Mouse (Mus musculus) stomach, embryonic 15.5 days (tissue): Measurements from ENCODE around the gene Aanat. TPM values are rescaled to one million over a fixed set of nuclear protein-coding genes. Genes with fewer than 3 reads are reported as not detected.
A peak's percentile ranks its signal among the peaks of the same experiment; 100 is the strongest.

Experiments used
- ATAC-seq: fragments of 200-750 bp; cut with Nextera tagmentation; 2 replicates; pipeline ENCODE4 v1.8.0; 2017; ENCODE audit warnings: low read depth, moderate number of reproducible peaks, moderate TSS enrichment; ENCODE audit not compliant: insufficient read depth, low FRiP score
- H3K27ac ChIP-seq: fragments of 300-500 bp; sonication (generic); 2 replicates; pipeline ENCODE4 v1.5.1; 2015; ENCODE audit warnings: mild to moderate bottlenecking, inconsistent platforms
- H3K27me3 ChIP-seq: fragments of 300-500 bp; sonication (generic); replicated peaks from 2 replicates; pipeline ENCODE4 v1.6.1; 2015; ENCODE audit warnings: inconsistent platforms
- H3K36me3 ChIP-seq: fragments of 300-500 bp; sonication (generic); 2 replicates; pipeline ENCODE4 v1.6.1; 2015; ENCODE audit warnings: inconsistent platforms
- H3K4me1 ChIP-seq: fragments of 300-500 bp; sonication (generic); 2 replicates; pipeline ENCODE4 v1.6.1; 2015; ENCODE audit warnings: inconsistent platforms
- H3K4me2 ChIP-seq: fragments of 300-500 bp; sonication (generic); 2 replicates; pipeline ENCODE4 v1.6.1; 2015; ENCODE audit warnings: mild to moderate bottlenecking, inconsistent platforms
- H3K4me3 ChIP-seq: fragments of 300-500 bp; sonication (generic); replicated peaks from 2 replicates; pipeline ENCODE4 v1.5.1; 2015; ENCODE audit warnings: inconsistent platforms
- H3K9ac ChIP-seq: fragments of 300-500 bp; sonication (generic); 2 replicates; pipeline ENCODE4 v1.6.1; 2015; ENCODE audit warnings: inconsistent platforms
- H3K9me3 ChIP-seq: fragments of 300-500 bp; sonication (generic); 2 replicates; pipeline ENCODE4 v1.6.1; 2016; ENCODE audit warnings: inconsistent platforms
- WGBS: fragments of 180-500 bp; shearing (Covaris S2); methylation state at CpG from one replicate; pipeline ENCODE4 v1.1.7; 2015; 5-methylcytosine and 5-hydroxymethylcytosine counted together
- polyA plus RNA-seq: library from polyadenylated mRNA; unstranded; fragments of >200 nt; fragmentation: Nextera tagmentation; extraction: Ambion mirVana; gene quantifications from 2 replicates; pipeline ENCODE4 v1.2.1, GENCODE M21; 2015

Aanat gene
- polyA plus RNA-seq, 1 experiment from 2014 or later: 0.09 TPM

DNA sequence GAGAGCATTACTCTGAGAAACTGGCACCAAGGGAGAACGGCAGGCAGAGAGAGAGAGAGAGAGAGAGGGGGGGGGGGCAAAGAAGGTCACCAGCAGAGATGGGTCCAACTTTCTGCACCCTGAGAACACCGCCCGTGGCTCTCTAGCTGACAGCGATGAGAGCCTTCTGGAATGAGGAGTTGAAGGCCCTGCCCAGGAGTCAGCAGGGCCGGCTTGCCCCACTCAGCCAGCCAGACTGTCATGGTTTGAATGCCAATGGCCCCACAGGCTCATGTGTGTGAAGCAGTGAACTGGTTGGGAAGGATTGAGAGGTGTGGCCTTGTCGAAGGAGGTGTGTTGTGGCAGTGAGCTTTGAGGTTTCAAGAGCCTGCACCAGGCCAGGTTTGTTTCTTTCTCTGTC is 27.0 kb downstream of the Aanat start:
- no peak overlapping the region for H3K9ac ChIP-seq
- no peak for ATAC-seq
- no peaks in the 10 kb centered on the region for H3K9me3 ChIP-seq
- H3K27ac ChIP-seq: no peak overlapping the region
- WGBS: 90% methylated on average over 6 of the region's 6 CpGs
- no peaks in the 10 kb centered on the region; the same call in 1 of the 2 replicates for H3K36me3 ChIP-seq
- no peak overlapping the region for H3K4me3 ChIP-seq
- no peak overlapping the region for H3K4me2 ChIP-seq
- peaks cover 21% of the 10 kb centered on the region for H3K4me1 ChIP-seq
- no peaks in the 10 kb centered on the region for H3K27me3 ChIP-seq

- Histone ChIP-seq H3K4me2 (peak overlapping the region; percentile 43), H3K9me3 (no peaks in the 10 kb centered on the region), H3K4me3 (0 out of 2 replicates have a peak overlapping the region, but pooled peaks have one; percentile 0), H3K27ac (peak overlapping the region; percentile 74), H3K36me3 (no peaks in the 10 kb centered on the region), H3K27me3 (no peaks in the 10 kb centered on the region), H3K9ac (no peak overlapping the region), H3K4me1 (peaks cover 37% of the 10 kb centered on the region)
- peak; percentile 62 for ATAC-seq
- 38% methylated on average over 15 of the region's 15 CpGs for WGBS
Measured at GRCm38 (mm10) chr11:116615735-116616437, 29.7 kb downstream of the Aanat start.

DNA sequence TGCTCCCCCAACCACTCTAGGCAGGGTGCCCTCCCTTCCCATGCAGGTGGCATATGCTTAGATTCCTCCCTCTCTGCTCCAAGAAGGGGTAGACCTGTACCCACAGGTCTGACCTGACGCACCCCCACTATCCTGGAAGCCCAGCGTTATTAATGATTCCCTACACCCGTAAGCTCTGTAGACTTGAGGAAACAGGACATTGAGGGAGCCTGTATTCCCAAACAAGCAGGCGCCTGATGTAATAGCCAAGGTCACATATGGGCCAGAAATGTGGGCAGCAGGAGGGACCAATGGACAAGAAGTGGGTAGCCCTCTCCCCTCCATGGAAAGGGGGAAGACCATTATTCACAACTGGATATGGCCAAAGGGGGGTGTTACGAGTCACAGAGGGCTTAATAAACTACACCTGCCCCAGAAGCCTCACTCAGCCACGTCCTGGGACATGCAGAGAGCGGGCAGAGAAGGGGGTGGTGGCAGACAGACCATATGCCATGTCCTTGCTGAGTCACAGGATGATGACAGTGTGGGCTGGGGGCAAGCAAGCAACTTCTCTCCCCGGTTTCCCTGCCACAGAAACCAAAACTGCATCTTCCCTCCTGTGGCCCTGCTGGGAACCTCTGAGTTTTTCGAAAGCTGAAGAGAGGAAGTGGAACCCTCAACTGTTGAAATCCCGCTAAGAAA is 30.3 kb downstream of the Aanat start:
- H3K4me3 ChIP-seq: no peak overlapping the region
- ATAC-seq: no peak
- no peaks in the 10 kb centered on the region for H3K27me3 ChIP-seq
- H3K4me2 ChIP-seq: peak overlapping the region; percentile 43
- peak overlapping the region; percentile 74 for H3K27ac ChIP-seq
- peaks cover 40% of the 10 kb centered on the region for H3K4me1 ChIP-seq
- no peaks in the 10 kb centered on the region for H3K36me3 ChIP-seq
- H3K9ac ChIP-seq: no peak overlapping the region
- no peaks in the 10 kb centered on the region for H3K9me3 ChIP-seq
- WGBS: 63% methylated on average over 10 of the region's 10 CpGs

DNA sequence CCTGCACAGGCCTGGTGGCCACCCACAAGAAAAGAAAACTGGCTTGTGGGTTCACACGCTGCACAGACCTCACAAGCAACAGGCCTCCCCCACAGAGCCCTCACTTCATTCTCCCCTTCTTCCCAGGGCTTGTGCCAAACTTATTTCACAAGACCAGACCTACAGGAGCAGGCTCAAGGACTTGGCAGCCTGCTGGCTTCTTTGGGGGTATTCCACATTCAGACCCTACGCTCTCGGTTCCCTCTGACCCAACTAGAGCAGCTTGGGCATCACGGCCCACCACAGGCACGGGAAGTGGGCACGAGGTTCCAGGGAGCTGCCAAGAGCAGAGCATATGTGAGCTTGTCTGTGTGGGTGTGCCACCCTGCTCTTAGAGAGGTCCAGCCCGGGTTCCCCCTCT is 31.4 kb downstream of the Aanat start:
- Histone ChIP-seq H3K27me3 (no peaks in the 10 kb centered on the region), H3K9me3 (no peaks in the 10 kb centered on the region), H3K4me3 (no peak overlapping the region), H3K36me3 (no peaks in the 10 kb centered on the region), H3K27ac (no peak overlapping the region), H3K4me1 (peaks cover 51% of the 10 kb centered on the region), H3K9ac (no peak overlapping the region), H3K4me2 (no peak overlapping the region)
- ATAC-seq: no peak
- 77% methylated on average over 7 of the region's 7 CpGs for WGBS

GRCm38 (mm10) chr11:116618666-116619065 is 32.4 kb downstream of the Aanat start:
- Histone ChIP-seq H3K36me3 (no peaks in the 10 kb centered on the region), H3K27me3 (no peaks in the 10 kb centered on the region), H3K4me1 (peaks cover 60% of the 10 kb centered on the region), H3K27ac (no peak overlapping the region), H3K9me3 (no peaks in the 10 kb centered on the region), H3K9ac (no peak overlapping the region), H3K4me2 (no peak overlapping the region), H3K4me3 (no peak overlapping the region)
- no peak for ATAC-seq
- 92% methylated on average over 7 of the region's 7 CpGs for WGBS

- H3K4me2 ChIP-seq: no peak overlapping the region
- no peaks in the 10 kb centered on the region for H3K27me3 ChIP-seq
- H3K27ac ChIP-seq: no peak overlapping the region
- 84% methylated on average over 7 of the region's 7 CpGs for WGBS
- no peak overlapping the region for H3K4me3 ChIP-seq
- H3K36me3 ChIP-seq: no peaks in the 10 kb centered on the region
- H3K9ac ChIP-seq: no peak overlapping the region
- H3K4me1 ChIP-seq: peaks cover 61% of the 10 kb centered on the region
- ATAC-seq: no peak
- H3K9me3 ChIP-seq: no peaks in the 10 kb centered on the region
Measured at GRCm38 (mm10) chr11:116619156-116619555, 32.9 kb downstream of the Aanat start.

- Histone ChIP-seq H3K9ac (no peak overlapping the region), H3K4me1 (peaks cover 64% of the 10 kb centered on the region), H3K4me3 (no peak overlapping the region), H3K27me3 (no peaks in the 10 kb centered on the region), H3K4me2 (no peak overlapping the region), H3K27ac (no peak overlapping the region), H3K36me3 (no peaks in the 10 kb centered on the region), H3K9me3 (no peaks in the 10 kb centered on the region)
- no peak for ATAC-seq
- 59% methylated on average over 8 of the region's 8 CpGs for WGBS
Measured at GRCm38 (mm10) chr11:116619561-116619960, 33.3 kb downstream of the Aanat start.

DNA sequence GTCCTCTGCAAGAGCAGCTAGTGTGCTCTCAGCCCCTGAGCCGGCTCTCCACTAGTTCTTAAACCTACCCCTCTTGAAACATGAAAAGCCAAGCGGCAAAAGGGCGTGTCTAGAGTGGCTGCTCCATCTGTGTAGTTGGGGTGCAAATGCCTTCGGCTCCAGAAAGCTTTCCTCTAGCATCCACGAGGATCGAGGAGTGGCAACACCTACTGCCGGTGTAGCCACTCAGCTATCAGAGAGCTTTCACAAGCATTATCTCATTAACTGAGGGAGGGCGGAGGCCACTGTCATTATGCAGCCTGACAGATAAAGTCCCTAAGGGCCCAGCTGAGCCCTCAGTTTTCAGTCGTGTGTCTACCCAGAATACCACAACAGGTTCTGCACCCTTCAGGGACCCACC is 33.8 kb downstream of the Aanat start:
- WGBS: 32% methylated on average over 9 of the region's 9 CpGs
- ATAC-seq: peak; percentile 33; the same call in 1 of the 2 replicates
- no peak overlapping the region for H3K9ac ChIP-seq
- no peak overlapping the region for H3K4me3 ChIP-seq
- peaks cover 67% of the 10 kb centered on the region for H3K4me1 ChIP-seq
- 0 out of 2 replicates have a peak overlapping the region, but pooled peaks have one; percentile 6 for H3K4me2 ChIP-seq
- no peaks in the 10 kb centered on the region for H3K27me3 ChIP-seq
- no peaks in the 10 kb centered on the region for H3K9me3 ChIP-seq
- H3K27ac ChIP-seq: no peak overlapping the region
- H3K36me3 ChIP-seq: no peaks in the 10 kb centered on the region

DNA sequence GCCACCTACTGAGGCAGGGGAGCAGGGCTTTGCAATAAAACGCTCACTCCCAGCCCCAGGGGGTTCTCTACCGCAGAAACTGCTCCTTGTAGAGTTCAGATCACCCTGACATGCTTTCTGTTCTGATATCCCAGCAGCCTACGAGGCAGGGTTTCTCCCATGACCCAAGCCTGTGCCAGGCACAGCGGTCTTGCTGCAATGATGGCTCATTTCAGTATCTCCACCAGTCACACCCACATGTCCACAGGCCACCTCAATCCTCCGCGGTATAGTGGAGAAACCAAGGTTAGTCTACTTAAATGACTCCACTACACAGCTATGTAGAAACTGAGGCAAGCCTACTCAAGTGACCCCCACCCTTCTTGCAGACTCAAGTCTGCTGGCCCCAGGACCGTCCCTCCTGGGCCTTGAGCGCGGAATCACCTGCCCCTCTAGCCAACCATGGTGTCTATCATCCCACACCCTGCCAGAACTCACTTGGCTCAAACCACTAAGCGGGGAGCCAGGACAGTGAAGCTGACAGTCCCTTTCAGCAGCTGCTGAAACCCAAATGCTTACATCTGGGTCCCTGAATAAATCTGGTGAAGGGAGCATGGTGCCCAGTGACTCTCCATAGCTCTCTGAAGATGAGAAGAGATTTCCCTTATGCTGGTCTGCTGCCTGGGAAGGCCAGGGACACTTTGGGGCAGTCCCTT is 34.5 kb downstream of the Aanat start:
- H3K4me2 ChIP-seq: 0 out of 2 replicates have a peak overlapping the region, but pooled peaks have one; percentile 6
- no peak overlapping the region for H3K4me3 ChIP-seq
- peaks cover 62% of the 10 kb centered on the region for H3K4me1 ChIP-seq
- WGBS: 73% methylated on average over 10 of the region's 10 CpGs
- no peak for ATAC-seq
- no peaks in the 10 kb centered on the region for H3K9me3 ChIP-seq
- no peaks in the 10 kb centered on the region for H3K36me3 ChIP-seq
- peak overlapping the region; percentile 42; the same call in 1 of the 2 replicates for H3K27ac ChIP-seq
- H3K9ac ChIP-seq: no peak overlapping the region
- H3K27me3 ChIP-seq: no peaks in the 10 kb centered on the region

DNA sequence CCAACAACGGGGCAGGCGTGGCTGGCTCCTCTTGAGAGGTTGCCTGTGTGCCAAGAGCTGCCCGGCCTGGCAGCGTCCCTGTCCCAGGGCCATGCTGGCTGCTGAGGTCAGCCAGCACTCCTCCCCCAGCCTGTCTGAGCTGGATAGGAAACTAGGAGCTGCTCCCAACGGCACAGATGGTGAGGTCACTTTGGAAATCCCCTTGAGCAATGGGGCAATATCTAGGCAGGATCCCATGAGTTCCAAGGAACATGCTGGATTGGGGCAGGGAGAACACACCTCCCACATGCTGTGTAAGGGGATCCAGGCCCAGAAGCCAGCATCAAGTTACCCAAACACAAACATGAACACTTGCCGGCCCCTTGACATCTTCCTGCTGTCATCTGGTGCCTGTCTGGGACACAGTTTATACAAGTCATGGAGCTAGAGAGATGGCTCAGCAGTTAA is 35.0 kb downstream of the Aanat start:
- H3K4me2 ChIP-seq: 0 out of 2 replicates have a peak overlapping the region, but pooled peaks have one; percentile 6
- no peak overlapping the region for H3K9ac ChIP-seq
- ATAC-seq: no peak; the same call in 1 of the 2 replicates
- peak overlapping the region; percentile 42; the same call in 1 of the 2 replicates for H3K27ac ChIP-seq
- no peaks in the 10 kb centered on the region for H3K27me3 ChIP-seq
- 31% methylated on average over 6 of the region's 6 CpGs for WGBS
- peaks cover 56% of the 10 kb centered on the region for H3K4me1 ChIP-seq
- H3K9me3 ChIP-seq: no peaks in the 10 kb centered on the region
- no peaks in the 10 kb centered on the region for H3K36me3 ChIP-seq
- H3K4me3 ChIP-seq: no peak overlapping the region

- H3K27ac ChIP-seq: peak overlapping the region; percentile 3; the same call in 1 of the 2 replicates
- H3K4me2 ChIP-seq: peak overlapping the region; percentile 87
- peak; percentile 19 for ATAC-seq
- no peaks in the 10 kb centered on the region for H3K27me3 ChIP-seq
- H3K36me3 ChIP-seq: no peaks in the 10 kb centered on the region
- 7% methylated on average over 40 of the region's 40 CpGs for WGBS
- H3K4me3 ChIP-seq: peak overlapping the region; percentile 67
- no peaks in the 10 kb centered on the region for H3K9me3 ChIP-seq
- peaks cover 47% of the 10 kb centered on the region for H3K4me1 ChIP-seq
- H3K9ac ChIP-seq: peak overlapping the region; percentile 71
Measured at GRCm38 (mm10) chr11:116623281-116624124, 37.3 kb downstream of the Aanat start.
